Mouse (Mus musculus) lung, embryonic 15.5 days (tissue): ENCODE results near the gene Terb2. TPM values are rescaled to one million over a fixed set of nuclear protein-coding genes. Genes with fewer than 3 reads are reported as not detected.

ENCODE experiments used
- ATAC-seq: fragments of 200-750 bp; cut with Nextera tagmentation; 2 replicates; pipeline ENCODE4 v1.8.0; 2017; ENCODE audit warnings: moderate number of reproducible peaks, borderline replicate concordance; ENCODE audit not compliant: low FRiP score, low TSS enrichment; ENCODE audit errors: extremely low read depth
- H3K27ac ChIP-seq: fragments of 300-500 bp; sonication (generic); 2 replicates; pipeline ENCODE4 v1.5.1; 2015; ENCODE audit warnings: moderate library complexity, mild to moderate bottlenecking, inconsistent platforms
- H3K27me3 ChIP-seq: fragments of 300-500 bp; sonication (generic); 2 replicates; pipeline ENCODE4 v1.6.1; 2015; ENCODE audit warnings: inconsistent platforms
- H3K36me3 ChIP-seq: fragments of 300-500 bp; sonication (generic); 2 replicates; pipeline ENCODE4 v1.6.1; 2015; ENCODE audit warnings: inconsistent platforms
- H3K4me1 ChIP-seq: fragments of 300-500 bp; sonication (generic); 2 replicates; pipeline ENCODE4 v1.6.1; 2015; ENCODE audit warnings: inconsistent platforms
- H3K4me2 ChIP-seq: fragments of 300-500 bp; sonication (generic); 2 replicates; pipeline ENCODE4 v1.6.1; 2015; ENCODE audit warnings: inconsistent platforms, mild to moderate bottlenecking, moderate library complexity
- H3K4me3 ChIP-seq: fragments of 300-500 bp; sonication (generic); 2 replicates; pipeline ENCODE4 v1.5.1; 2015; ENCODE audit warnings: mild to moderate bottlenecking, inconsistent platforms
- H3K9ac ChIP-seq: fragments of 300-500 bp; sonication (generic); 2 replicates; pipeline ENCODE4 v1.6.1; 2015; ENCODE audit warnings: inconsistent platforms
- H3K9me3 ChIP-seq: fragments of 300-500 bp; sonication (generic); 2 replicates; pipeline ENCODE4 v1.6.1; 2016; ENCODE audit warnings: inconsistent platforms
- whole genome bisulfite sequencing: fragments of 180-500 bp; shearing (Covaris S2); methylation state at CpG from one replicate; pipeline ENCODE4 v1.1.7; 2015; 5-methylcytosine and 5-hydroxymethylcytosine counted together
- polyA plus RNA-seq: library from polyadenylated mRNA; unstranded; fragments of >200 nt; fragmentation: Nextera tagmentation; extraction: Ambion mirVana; gene quantifications from 2 replicates; pipeline ENCODE4 v1.2.1, GENCODE M21; 2015

Gene Terb2
- polyA plus RNA-seq, 1 experiment from 2014 or later: not detected

- H3K9ac ChIP-seq: no peak overlapping the region
- H3K4me1 ChIP-seq: peaks cover 12% of the 10 kb centered on the region; the same call in 1 of the 2 replicates
- H3K9me3 ChIP-seq: no peaks in the 10 kb centered on the region
- H3K27me3 ChIP-seq: no peaks in the 10 kb centered on the region
- no peak overlapping the region for H3K4me3 ChIP-seq
- no peaks in the 10 kb centered on the region for H3K36me3 ChIP-seq
- H3K27ac ChIP-seq: no peak overlapping the region
- no peak for ATAC-seq
- H3K4me2 ChIP-seq: no peak overlapping the region
- whole genome bisulfite sequencing: 71% methylated on average over 13 of the region's 13 CpGs
Measured at GRCm38 (mm10) chr2:122163430-122164195, 22.5 kb upstream of the Terb2 start.

GRCm38 (mm10) chr2:122164293-122164692 is 21.8 kb upstream of the Terb2 start:
- Histone ChIP-seq H3K4me2 (no peak overlapping the region), H3K4me1 (0 out of 2 replicates have a peak, but pooled peaks cover 6% of the 10 kb centered on the region), H3K27me3 (no peaks in the 10 kb centered on the region), H3K4me3 (no peak overlapping the region), H3K9me3 (no peaks in the 10 kb centered on the region), H3K9ac (no peak overlapping the region), H3K27ac (no peak overlapping the region), H3K36me3 (no peaks in the 10 kb centered on the region)
- WGBS: 86% methylated on average over 11 of the region's 11 CpGs
- ATAC-seq: no peak

- no peaks in the 10 kb centered on the region for H3K4me1 ChIP-seq
- ATAC-seq: no peak
- WGBS: 68% methylated on average over 6 of the region's 6 CpGs
Measured at GRCm38 (mm10) chr2:122171292-122171691, 14.8 kb upstream of the Terb2 start.

GRCm38 (mm10) chr2:122172188-122172587 is 13.9 kb upstream of the Terb2 start:
- Histone ChIP-seq H3K4me3 (no peak overlapping the region), H3K27ac (no peak overlapping the region), H3K4me2 (no peak overlapping the region), H3K4me1 (no peaks in the 10 kb centered on the region), H3K9ac (no peak overlapping the region), H3K9me3 (no peaks in the 10 kb centered on the region), H3K27me3 (no peaks in the 10 kb centered on the region), H3K36me3 (no peaks in the 10 kb centered on the region)
- no peak for ATAC-seq
- WGBS: 85% methylated on average over 2 of the region's 2 CpGs

More at GRCm38 (mm10) chr2:122171292-122171691, 14.8 kb upstream of the Terb2 start:
- Histone ChIP-seq H3K36me3 (no peaks in the 10 kb centered on the region), H3K27me3 (no peaks in the 10 kb centered on the region), H3K27ac (no peak overlapping the region), H3K9ac (no peak overlapping the region), H3K4me2 (no peak overlapping the region), H3K4me3 (no peak overlapping the region), H3K9me3 (no peaks in the 10 kb centered on the region)

- no peak overlapping the region for H3K9ac ChIP-seq
- H3K36me3 ChIP-seq: no peaks in the 10 kb centered on the region
- H3K27me3 ChIP-seq: no peaks in the 10 kb centered on the region
- no peak for ATAC-seq
- H3K9me3 ChIP-seq: no peaks in the 10 kb centered on the region
- H3K4me1 ChIP-seq: no peaks in the 10 kb centered on the region
- 62% methylated on average over 8 of the region's 8 CpGs for WGBS
- no peak overlapping the region for H3K4me3 ChIP-seq
- H3K4me2 ChIP-seq: no peak overlapping the region
- H3K27ac ChIP-seq: no peak overlapping the region
Measured at GRCm38 (mm10) chr2:122180051-122180822, 5.8 kb upstream of the Terb2 start.

- no peak for ATAC-seq
- Histone ChIP-seq H3K9ac (no peak overlapping the region), H3K36me3 (no peaks in the 10 kb centered on the region), H3K4me3 (no peak overlapping the region), H3K27me3 (no peaks in the 10 kb centered on the region), H3K4me2 (no peak overlapping the region), H3K27ac (no peak overlapping the region), H3K4me1 (no peaks in the 10 kb centered on the region), H3K9me3 (no peaks in the 10 kb centered on the region)
- WGBS: 77% methylated on average over 4 of the region's 4 CpGs
Measured at GRCm38 (mm10) chr2:122185086-122185485, 986 bp upstream of the Terb2 start.

GRCm38 (mm10) chr2:122186751-122187150 is 679 bp downstream of the Terb2 start:
- Histone ChIP-seq H3K4me2 (no peak overlapping the region), H3K9ac (no peak overlapping the region), H3K9me3 (no peaks in the 10 kb centered on the region), H3K36me3 (no peaks in the 10 kb centered on the region), H3K4me3 (no peak overlapping the region), H3K27me3 (no peaks in the 10 kb centered on the region), H3K27ac (no peak overlapping the region), H3K4me1 (no peaks in the 10 kb centered on the region)
- 89% methylated on average over 3 of the region's 3 CpGs for WGBS
- no peak for ATAC-seq

GRCm38 (mm10) chr2:122191849-122192248 is 5.8 kb downstream of the Terb2 start:
- Histone ChIP-seq H3K27me3 (no peaks in the 10 kb centered on the region), H3K9me3 (no peaks in the 10 kb centered on the region), H3K27ac (no peak overlapping the region), H3K9ac (no peak overlapping the region), H3K4me1 (no peaks in the 10 kb centered on the region), H3K4me2 (no peak overlapping the region), H3K4me3 (no peak overlapping the region), H3K36me3 (no peaks in the 10 kb centered on the region)
- ATAC-seq: no peak
- 55% methylated on average over 3 of the region's 3 CpGs for WGBS

GRCm38 (mm10) chr2:122194509-122194929 is 8.4 kb downstream of the Terb2 start:
- Histone ChIP-seq H3K4me3 (no peak overlapping the region), H3K4me1 (no peaks in the 10 kb centered on the region), H3K27ac (no peak overlapping the region), H3K9me3 (no peaks in the 10 kb centered on the region), H3K27me3 (no peaks in the 10 kb centered on the region), H3K4me2 (no peak overlapping the region), H3K9ac (no peak overlapping the region), H3K36me3 (no peaks in the 10 kb centered on the region)
- no peak for ATAC-seq
- 43% methylated on average over 1 of the region's 1 CpGs for WGBS

- Histone ChIP-seq H3K4me3 (no peak overlapping the region), H3K27ac (no peak overlapping the region), H3K27me3 (no peaks in the 10 kb centered on the region), H3K9ac (no peak overlapping the region), H3K9me3 (no peaks in the 10 kb centered on the region), H3K4me1 (no peaks in the 10 kb centered on the region), H3K4me2 (no peak overlapping the region), H3K36me3 (no peaks in the 10 kb centered on the region)
- WGBS: 41% methylated on average over 1 of the region's 1 CpGs
- ATAC-seq: no peak
Measured at GRCm38 (mm10) chr2:122201501-122201900, 15.4 kb downstream of the Terb2 start.

- no peak overlapping the region for H3K4me2 ChIP-seq
- H3K27ac ChIP-seq: no peak overlapping the region
- no peak overlapping the region for H3K9ac ChIP-seq
- H3K36me3 ChIP-seq: no peaks in the 10 kb centered on the region
- no peak for ATAC-seq
- no peaks in the 10 kb centered on the region for H3K9me3 ChIP-seq
- no peaks in the 10 kb centered on the region for H3K4me1 ChIP-seq
- no peaks in the 10 kb centered on the region for H3K27me3 ChIP-seq
- WGBS: 53% methylated on average over 2 of the region's 2 CpGs
- no peak overlapping the region for H3K4me3 ChIP-seq
Measured at GRCm38 (mm10) chr2:122206440-122207107, 20.5 kb downstream of the Terb2 start.
